Mouse (Mus musculus): ENCODE data around the gene Far2.
A peak's percentile ranks its signal among the peaks of the same experiment; 100 is the strongest.
"Not testable (repeated sequence)": the region's sequence is repeated elsewhere in the genome, so short reads cannot be mapped to it uniquely, and the experiment has no call there.

The Far2 gene

DNA sequence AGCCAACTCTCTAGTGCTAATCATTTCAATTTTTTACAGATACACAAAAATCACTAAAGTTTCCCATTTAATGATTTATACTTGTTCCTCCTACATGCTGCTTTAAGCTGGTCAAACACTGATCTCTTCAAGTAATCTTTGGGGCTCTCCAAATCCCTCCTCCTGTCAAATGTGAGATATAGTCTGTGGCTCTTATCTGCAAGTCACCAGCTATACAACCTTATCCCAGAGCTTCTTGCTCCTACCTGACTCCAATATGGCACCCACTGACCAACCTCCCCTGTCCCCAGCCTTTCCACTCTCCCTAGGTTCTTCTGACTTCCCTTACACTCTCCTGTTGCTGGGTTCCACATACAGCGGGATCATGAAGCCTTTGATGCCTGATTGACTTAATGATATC is 70.6 kb downstream of the Far2 start:
- DNase-seq (ENCODE audit: low spot score in 2 of 2) = no peak

DNA sequence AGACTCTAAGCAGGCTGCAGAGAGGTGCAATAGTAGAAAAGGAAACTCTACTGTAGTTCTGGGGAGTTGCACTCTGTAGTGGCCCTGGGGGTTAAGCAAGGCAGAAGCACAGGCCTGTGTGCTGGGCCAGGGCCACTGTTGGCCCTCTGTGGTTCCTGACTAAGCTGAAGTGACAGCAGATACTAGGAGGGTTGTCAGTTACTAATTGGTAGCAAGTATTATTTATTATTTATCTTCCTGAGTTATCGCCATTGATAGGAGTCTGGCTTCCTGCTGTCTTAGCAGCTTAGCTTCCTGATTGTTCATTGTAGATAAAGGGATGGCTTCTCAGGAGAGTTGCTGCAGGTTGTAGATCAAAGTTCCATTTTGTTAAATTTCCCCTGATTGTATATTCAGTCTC is 73.6 kb downstream of the Far2 start:
- no peak for DNase-seq (ENCODE audit: low spot score in 2 of 2)

DNA sequence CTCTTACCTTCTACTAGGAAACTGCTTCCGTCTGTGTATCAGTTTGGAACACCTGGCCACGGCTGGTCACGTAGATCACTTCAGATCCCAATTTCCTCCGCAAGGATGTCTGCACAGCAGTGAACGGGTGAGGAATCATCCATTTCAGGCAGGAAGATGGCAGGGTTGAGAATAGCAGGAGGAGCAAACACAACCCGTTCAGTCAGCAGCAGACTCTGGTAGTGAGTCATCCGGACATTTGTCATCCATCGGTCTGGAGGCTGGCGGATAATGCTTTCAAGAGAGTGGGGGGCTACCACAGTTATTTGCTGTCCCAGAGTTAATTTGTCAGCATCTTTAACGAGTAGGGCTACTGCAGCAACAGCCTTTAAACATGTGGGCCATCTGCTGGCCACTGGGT is 79.8 kb downstream of the Far2 start:
- not testable (repeated sequence) for DNase-seq (ENCODE audit: low spot score in 2 of 2)

DNA sequence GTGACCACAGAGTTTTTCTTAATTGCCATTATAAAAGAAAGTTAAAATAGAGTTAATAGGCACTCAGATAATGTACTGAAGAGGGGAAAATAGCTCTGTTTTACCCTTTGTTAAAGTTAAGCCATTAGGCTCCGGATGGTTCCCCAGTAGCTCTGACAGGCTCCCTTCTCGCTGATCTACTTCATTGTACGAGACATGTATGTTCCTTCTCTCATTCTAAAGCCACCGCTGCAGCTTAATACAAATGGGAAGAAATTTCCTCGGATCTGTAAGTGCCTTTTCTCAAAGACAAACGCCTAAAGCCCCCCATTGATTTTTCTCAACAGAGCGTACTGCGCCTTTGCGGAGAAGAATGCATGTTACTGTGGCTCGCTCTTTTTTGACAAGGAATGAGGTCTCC is 85.3 kb downstream of the Far2 start:
- no peak for DNase-seq (ENCODE audit: low spot score in 2 of 2)

DNA sequence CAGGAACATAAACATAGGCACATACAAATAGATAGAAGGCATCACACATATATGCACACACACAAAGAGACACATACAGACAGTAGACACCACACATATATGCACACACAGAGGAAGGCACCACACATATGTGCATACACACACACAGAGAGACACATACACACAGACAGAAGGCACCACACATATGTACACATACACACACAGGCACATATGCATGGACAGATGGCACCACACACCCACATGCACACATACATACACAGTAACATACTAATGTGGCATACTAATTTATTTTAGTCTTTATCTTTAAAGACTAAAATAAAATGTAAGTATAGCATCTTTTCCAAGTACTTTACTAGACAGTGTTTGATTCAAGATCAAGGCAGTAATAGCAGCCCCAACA is 86.5 kb downstream of the Far2 start:
- DNase-seq (ENCODE audit: low spot score in 2 of 2) = no peak

DNA sequence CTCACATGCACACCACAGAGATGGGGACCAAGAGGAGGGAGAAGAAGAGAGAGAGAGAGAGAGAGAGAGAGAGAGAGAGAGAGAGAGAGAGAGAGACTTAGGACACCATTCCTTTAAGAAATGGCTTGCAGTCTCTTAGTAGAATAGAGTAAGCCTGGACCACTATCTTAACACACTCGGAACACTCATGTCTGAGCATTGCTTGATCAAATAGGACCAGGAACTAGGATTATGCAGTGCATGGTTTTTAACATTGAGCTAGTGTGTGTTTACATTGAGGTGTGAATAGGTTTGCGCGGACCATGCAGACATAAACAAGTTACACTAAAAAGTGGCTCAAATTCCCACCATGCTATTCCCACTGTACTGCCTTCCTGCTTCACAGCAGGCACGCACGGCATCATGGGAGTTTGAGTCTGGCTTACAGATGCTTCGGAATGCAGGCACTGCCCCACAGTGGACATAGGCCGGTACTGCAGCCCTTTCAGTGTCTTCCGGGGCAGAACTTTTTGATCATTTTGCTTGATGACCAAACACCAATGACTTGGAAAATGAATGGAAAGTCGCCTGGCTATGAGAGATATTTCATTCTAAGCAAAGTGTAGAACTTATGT is 88.8 kb downstream of the Far2 start:
- DNase-seq (ENCODE audit: low spot score in 2 of 2) = peak; percentile 32 to 70

DNA sequence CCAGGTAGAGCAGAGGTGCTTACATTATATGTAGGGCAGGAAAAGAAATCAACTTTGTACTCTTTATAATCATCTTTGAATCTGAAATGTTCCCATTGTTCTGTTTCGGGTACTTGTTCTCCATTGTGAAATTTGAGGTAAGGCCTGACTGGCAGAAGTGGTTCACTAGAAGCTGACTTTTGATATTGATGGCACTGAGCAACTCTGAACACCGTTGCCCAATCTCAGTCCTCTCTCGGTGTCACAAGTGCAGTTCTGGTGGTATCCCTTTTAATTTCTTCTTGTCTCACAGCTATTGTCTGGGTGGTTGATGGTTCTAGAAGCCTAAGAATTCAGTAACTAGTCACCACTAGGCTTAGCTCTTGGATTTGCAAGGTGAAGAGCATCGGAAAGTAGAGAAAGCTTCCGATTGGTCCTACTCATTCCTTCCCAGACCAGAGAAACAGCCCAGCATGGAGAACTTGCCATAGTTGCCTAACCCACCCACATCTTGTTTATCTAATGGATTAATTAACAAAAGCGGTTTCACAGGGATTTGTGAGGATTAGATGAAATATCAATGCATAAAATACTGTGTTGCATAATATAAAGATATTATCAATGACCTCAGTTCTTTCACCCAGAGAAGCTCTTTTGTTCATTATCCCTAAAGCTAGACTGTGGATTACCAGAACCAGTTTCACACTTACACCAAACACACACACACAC is 92.4 kb downstream of the Far2 start:
- no peak for DNase-seq (ENCODE audit: low spot score in 2 of 2)

DNA sequence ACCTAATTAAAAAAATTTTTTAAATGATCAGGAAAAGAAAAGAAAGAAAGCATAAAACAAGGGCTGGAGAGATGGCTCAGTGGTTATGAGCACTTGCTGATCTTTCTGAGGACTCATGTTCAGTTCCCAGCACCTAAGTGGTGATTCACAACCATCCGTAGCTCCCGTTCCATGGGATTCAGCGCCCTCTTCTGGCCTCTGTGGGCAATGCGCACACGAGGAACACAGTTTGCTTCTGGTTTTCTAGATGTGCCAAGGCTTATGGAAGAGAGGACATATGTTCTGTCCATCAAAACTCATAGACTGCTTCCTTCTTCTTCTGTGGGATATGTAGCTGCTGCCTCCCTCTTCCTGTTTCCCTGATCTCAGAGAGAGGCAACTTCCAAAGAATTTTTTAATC is 94.8 kb downstream of the Far2 start:
- no peak for DNase-seq (ENCODE audit: low spot score in 2 of 2)

DNA sequence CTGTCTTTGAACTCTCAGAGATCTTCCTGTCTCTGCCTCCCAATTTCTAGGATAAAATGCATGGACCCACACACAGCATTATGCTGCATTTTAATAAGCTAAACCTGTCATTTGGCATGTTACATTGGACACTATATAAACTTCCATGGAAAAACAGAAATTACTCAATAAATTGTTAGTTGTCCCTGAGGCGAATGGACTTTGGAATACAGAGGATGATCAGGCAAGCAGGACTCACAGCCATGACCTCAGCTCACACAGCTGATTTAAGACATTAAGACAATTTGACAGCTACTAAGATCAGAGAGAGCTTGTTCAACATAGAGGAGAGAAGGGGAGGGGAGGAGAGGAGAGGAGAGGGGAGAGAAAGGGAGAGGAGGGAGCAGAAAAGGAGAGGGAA is 95.4 kb downstream of the Far2 start:
- DNase-seq (ENCODE audit: low spot score in 2 of 2) = no peak

DNA sequence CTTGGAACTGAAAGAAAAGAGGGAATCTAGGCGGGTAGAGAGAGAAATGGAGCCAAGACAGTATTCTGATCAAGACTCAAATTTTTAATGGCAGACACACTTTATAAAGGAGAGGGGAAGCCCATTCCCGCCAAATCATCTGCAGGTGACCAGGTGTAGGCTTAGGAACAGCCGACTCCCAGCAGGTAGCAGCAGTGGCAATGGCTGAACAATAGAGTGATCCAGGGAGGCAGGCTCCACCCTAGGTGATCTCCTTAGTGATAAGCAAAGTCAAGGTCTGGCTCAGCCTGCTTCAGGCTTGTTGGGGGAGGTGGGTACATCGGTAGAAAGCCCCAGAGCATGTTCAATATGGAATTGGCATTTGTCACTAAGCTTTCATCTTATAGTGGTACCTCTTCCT is 105.2 kb downstream of the Far2 start:
- not testable (repeated sequence) for DNase-seq (ENCODE audit: low spot score in 2 of 2)

DNA sequence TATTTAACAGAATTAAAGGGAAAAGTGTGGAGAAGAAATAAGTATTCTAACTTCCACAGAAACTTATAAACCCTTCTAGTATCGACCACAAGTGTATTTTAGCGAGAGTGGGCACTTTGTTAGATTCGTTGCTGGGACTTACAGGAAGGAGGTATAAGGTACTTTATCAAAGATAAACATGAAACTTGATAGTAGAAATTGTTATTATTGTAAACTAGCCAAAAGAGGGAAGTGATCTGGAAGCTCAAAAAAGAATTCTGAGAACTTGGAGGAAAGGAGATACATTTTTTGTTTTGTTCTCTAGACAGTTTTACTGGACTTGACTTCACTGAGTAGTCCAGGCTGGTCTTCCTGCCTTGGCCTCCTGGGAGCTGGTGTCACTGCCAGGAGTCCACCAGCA is 125.8 kb downstream of the Far2 start:
- no peak for DNase-seq (ENCODE audit: low spot score in 2 of 2)

DNA sequence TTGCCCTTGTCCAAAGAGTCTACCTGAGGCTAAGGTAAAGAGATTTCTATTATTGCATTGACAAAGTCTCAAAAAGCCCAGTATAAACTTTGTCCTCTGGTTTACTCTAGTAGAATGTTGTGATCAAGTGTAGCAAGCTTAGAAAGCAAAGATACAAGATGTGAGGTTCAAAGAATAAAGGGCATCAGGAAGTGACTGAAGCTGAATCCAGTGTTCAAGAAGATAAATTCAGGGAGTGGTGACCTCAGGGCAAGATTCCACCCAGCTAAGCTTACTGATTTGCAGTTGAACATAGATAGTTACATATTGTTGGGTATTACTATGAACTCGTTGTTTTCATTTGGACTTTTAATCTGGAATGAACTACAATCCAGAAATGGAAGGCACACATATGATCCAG is 138.6 kb downstream of the Far2 start:
- DNase-seq (ENCODE audit: low spot score in 2 of 2) = no peak

DNA sequence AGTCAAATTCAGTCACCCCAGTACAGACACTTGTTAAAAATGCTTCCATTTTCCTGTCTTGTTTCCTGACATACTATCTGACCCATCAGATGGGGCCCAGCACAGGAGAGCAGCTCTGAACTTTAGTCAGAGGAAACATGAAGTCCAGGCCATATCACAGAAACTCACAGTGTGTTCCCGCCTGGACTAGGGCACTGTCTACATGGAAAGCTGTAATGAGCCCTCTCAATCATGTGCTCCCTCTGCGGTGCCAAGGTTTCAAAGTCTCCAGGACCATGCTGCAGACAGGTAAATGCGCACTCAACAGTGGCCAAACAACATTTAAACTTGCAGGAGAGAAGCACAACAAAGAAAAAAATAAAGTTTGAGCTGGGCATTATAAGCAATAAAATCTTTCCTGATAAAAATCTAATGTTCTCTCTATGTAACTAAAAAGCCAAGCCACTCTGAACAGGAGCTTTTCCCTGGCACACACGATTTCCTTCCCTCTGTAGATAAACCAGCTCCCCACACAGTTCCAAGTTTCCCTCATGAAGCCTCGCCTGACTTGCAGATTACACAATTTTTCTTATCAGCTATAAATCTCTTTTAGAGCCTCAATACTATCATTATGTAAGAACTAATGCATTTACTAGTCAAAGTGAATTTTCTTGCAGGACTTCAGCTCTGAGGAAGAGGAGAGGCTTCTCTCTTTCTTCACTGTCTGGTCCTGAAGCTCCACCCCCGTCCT is 147.1 kb downstream of the Far2 start:
- no peak for DNase-seq (ENCODE audit: low spot score in 2 of 2)

DNA sequence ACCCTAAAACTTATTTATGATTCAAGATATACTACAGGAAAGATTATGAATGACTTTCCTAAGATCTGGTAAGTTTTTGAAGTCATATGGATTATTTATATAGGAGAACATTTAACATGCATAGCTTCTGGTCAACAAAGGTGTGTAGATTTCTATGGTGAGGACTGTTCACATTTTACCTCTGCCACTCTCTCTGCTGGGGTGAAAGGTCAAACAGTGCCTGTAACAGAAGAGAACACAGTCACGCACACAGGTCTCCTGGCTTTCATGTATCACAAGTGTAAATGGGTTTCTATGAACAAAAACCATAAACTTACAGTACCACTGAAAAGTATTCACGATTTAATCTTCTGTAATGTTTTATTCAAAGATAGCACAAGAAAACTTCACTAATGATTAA is 152.1 kb downstream of the Far2 start:
- no peak for DNase-seq (ENCODE audit: low spot score in 2 of 2)

DNA sequence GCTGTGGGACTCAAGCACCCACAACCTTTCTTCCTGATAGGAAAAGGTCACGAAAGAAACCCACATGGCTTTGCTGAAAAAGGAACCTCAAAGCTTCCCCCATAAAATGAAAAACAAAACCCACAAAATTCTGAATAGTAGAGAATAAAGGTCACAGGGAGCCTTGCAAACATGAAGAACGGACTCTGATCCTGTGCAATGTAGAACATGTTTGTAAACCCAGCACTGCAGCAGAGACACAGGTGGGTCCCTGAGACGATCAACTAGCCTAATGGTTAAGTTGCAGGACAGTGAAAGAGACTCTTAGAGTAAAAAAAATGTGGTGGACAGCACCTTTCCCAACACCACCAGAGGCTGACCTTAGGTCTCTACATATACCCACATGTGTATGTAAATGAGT is 152.7 kb downstream of the Far2 start:
- DNase-seq (ENCODE audit: low spot score in 2 of 2) = no peak

DNA sequence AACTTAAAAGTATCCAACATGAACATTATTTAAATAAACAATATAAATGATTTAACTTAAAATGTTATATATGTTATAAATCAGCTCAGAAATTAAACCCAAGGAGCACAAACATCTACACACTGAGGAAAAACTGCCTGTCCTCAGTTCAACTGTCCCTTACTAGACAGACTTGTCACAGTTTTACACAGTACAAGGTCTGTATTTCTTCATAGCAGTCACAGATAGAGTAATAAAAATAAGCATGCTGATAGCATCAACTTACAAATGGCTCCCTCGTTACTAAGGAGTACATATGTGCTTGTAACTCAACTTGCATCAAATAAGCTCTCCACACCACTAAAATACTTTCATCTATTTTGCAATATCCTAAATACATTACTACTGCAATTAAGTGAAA is 158.1 kb downstream of the Far2 start:
- no peak for DNase-seq (ENCODE audit: low spot score in 2 of 2)

DNA sequence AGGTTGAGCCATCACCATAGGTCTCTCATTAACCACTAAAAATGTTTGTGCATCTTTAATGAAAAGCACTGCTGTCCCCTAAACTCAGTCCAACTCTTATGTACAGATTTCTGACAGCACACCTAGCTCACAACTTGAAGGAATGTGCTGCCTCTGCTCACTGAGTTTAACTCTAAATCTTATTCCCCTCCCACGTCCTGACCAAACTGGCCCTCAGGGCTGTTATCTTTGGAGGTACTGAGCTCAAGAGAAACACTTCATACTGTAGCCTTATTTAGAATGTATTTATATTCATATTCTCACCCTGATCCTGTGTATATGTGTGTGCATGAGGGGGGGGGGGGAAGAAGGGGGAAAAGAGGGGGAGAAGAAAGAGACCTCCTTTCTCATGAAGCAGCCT is 160.5 kb downstream of the Far2 start:
- no peak for DNase-seq (ENCODE audit: low spot score in 2 of 2)

DNA sequence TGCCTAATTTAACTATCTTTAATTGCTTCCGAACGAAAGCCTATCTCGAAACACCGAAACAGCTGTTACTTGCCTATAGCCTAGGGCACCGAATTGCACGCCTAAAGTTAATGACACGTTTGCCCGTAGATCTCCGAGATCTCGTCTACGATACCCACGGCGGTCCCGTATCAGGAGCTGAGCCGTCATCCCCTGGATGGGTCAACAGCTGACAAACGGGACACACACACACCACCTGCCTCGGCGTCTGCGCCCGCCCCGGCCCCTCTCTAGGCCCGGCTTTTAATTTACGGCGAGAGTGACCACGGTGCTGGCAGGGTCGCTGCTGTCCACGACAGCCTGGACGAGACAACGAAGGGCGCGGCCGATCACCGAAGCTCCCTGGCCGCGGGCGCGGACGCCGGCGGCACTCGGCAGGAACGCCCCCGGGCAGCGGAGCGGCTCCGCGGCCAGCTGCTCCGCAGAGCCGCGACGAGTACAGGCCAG is 164.4 kb downstream of the Far2 start:
- DNase-seq (ENCODE audit: low spot score in 2 of 2) = no peak

DNA sequence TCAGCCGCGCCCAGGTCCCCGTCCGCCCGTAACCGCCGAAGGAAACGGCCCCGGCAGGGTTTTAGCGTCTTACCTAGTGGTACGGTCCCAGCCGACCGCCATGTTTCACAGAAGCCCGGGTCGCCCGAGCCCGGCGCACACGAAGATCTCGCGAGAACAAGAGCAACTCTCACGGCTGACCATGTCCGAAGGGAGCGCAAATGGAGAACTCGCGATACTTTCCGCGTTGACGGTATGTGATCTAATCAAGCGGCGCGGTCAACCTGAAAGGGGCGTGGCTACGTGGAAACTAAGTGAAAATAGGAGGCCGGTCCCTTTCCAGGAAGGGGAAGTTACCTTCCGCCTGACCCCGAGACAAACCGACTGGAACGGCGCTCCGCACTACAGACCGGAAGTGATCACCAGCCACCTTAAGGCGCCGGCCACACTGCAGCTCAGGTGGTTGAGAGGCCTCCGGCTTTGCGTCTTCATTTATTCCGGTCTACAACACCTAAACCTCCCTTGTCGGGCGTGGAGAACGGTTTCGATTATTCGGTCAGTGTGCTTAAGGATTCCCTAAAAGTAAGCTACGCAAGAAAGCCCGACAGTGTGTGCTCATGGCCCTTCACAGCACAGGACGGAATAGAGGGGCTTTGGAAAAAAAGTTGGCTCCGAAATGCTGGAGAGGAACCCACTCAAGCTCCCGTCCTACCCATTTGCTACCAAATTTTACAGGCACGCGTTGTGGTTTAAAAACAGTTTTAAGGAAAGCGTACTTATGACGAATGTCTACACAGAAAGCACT is 165.0 kb downstream of the Far2 start, which contains the start of gene Ergic2:
Ergic2 (minus strand) TSS at position 478 of the 784 bp plus-strand sequence.
- peak; percentile 90 to 97 for DNase-seq (ENCODE audit: low spot score in 2 of 2)

DNA sequence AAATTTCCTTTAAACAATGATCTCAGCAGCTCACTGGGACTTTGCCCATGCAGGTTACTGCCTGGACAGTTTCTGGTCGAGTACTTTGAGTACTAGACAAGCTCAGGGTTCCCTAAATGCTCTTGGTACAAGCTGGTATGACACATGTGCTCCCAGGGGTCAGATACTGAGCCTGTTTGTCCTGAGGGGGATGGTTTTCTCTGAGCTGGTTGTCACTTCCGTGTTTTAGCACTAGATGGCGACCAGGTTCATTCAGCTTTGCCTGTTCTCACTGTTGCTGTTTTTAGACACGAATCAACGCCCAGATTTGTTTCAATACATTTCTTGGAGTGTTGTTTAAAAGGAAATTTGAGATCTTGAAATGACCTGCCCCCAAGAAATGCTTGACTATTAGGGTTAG is 167.7 kb downstream of the Far2 start:
- DNase-seq (ENCODE audit: low spot score in 2 of 2) = peak; percentile 19 to 62

DNA sequence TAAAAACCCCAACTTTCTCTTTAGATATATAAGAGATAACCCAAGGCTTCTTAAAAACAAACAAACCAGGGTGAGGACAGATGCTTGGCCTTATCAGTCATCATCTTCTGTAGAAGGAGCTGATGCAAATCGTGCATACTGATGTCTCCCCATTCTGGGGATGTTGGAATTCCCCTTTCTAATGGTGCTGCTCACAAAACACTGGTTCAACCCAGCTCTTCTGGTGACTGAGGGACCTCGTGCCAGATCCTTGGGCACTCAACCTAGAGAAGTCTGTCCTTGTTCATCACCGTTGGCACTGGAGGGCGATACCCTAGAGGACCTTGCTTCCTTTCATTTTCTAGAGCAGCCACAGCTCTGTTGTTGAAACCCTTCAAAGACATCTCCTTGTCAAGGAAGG is 169.7 kb downstream of the Far2 start:
- no peak for DNase-seq (ENCODE audit: low spot score in 2 of 2)
